26 mouse cellular contexts compared by ENCODE assay signal in genomic region chr17:24757394-24757793, GRCm38 (mm10). TPM values are rescaled to one million over a fixed set of nuclear protein-coding genes. Genes with fewer than 3 reads are reported as not detected.
A peak's percentile ranks its signal among the peaks of the same experiment; 100 is the strongest.
DNase-seq lines count a peak whose midpoint lies in the region; ATAC-seq and TF ChIP-seq lines count a peak whose summit lies in the region.
"Had no signal": no experiment of that assay in that cellular context is flagged by ENCODE, and none has a peak within 500 bp of the region (broad histone marks: within the 10 kb centered on the region; RNA-seq: fewer than 3 reads in every experiment).

No protein-coding gene starts in this region.

- H3K9ac ChIP-seq in kidney, embryonic 14.5 days (ENCODE audit: low read depth, low read length): no peak overlapping the region
- H3K9ac ChIP-seq in kidney, embryonic 16.5 days (replicated peaks; ENCODE audit: low read length): no peak overlapping the region
- H3K9ac ChIP-seq: embryonic facial prominence, embryonic 13.5 days; embryonic facial prominence, embryonic 15.5 days; forebrain, embryonic 12.5 days had no signal

- H3K4me1 ChIP-seq in kidney, embryonic 14.5 days (ENCODE audit: control insufficient read depth, insufficient read depth, low read length): peaks cover 20% of the 10 kb centered on the region
- H3K4me1 ChIP-seq in kidney, embryonic 16.5 days (ENCODE audit: insufficient read depth, low read length): peaks cover 37% of the 10 kb centered on the region
- peaks cover 66% of the 10 kb centered on the region for H3K4me1 ChIP-seq in E14TG2a.4 (replicated peaks; ENCODE audit: low read depth, low read length)

- H3K36me3 ChIP-seq in kidney, embryonic 14.5 days (ENCODE audit: control insufficient read depth, insufficient read depth, low read length): no peaks in the 10 kb centered on the region
- H3K36me3 ChIP-seq in kidney, embryonic 16.5 days (ENCODE audit: insufficient read depth, low read length): no peaks in the 10 kb centered on the region
- H3K36me3 ChIP-seq in E14TG2a.4 (ENCODE audit: insufficient read depth, low read length): no peaks in the 10 kb centered on the region
- H3K36me3 ChIP-seq: embryonic facial prominence, embryonic 13.5 days; embryonic facial prominence, embryonic 15.5 days; forebrain, embryonic 10.5 days; forebrain, embryonic 12.5 days had no signal

- no peak overlapping the region for H3K4me2 ChIP-seq in kidney, embryonic 14.5 days (replicated peaks; ENCODE audit: low read depth, low read length)
- no peak overlapping the region for H3K4me2 ChIP-seq in kidney, embryonic 16.5 days (replicated peaks; ENCODE audit: low read depth, low read length)
- H3K4me2 ChIP-seq: embryonic facial prominence, embryonic 13.5 days; embryonic facial prominence, embryonic 15.5 days; forebrain, embryonic 12.5 days had no signal

- H3K4me3 ChIP-seq in kidney, embryonic 14.5 days (ENCODE audit: low read length): no peak overlapping the region
- H3K4me3 ChIP-seq in kidney, embryonic 16.5 days (ENCODE audit: low read length): no peak overlapping the region
- H3K4me3 ChIP-seq in E14TG2a.4 (replicated peaks; ENCODE audit: low read length): peak overlapping the region; percentile 63
- H3K4me3 ChIP-seq: embryonic facial prominence, embryonic 13.5 days; embryonic facial prominence, embryonic 15.5 days; erythroblast, embryonic 14.5 days; forebrain, embryonic 10.5 days; forebrain, embryonic 12.5 days had no signal

- WGBS in kidney, embryonic 14.5 days: 67% methylated on average over 1 of the region's 1 CpGs
- 78% methylated on average over 1 of the region's 1 CpGs for WGBS in kidney, embryonic 16.5 days

- TF ChIP-seq CTCF in E14TG2a.4 (conservative IDR thresholded peaks at IDR 0.05; ENCODE audit: low read length): no peak

- ATAC-seq in kidney, embryonic 14.5 days (ENCODE audit: low FRiP score, low TSS enrichment): peak; percentile 65
- 0 out of 2 replicates have a peak, but pooled peaks have one; percentile 32 for ATAC-seq in kidney, embryonic 16.5 days (ENCODE audit: low FRiP score, low TSS enrichment)
- ATAC-seq: CD4-positive, CD25-positive, alpha-beta regulatory T cell, adult 4 months; forebrain, embryonic 14.5 days; forebrain, embryonic 16.5 days had no signal

- H3K27ac ChIP-seq in kidney, embryonic 14.5 days (ENCODE audit: low read depth, low read length): no peak overlapping the region
- no peak overlapping the region for H3K27ac ChIP-seq in kidney, embryonic 16.5 days (ENCODE audit: low read length)
- H3K27ac ChIP-seq: embryonic facial prominence, embryonic 13.5 days; embryonic facial prominence, embryonic 15.5 days; forebrain, embryonic 10.5 days; forebrain, embryonic 12.5 days had no signal

- H3K9me3 ChIP-seq in kidney, embryonic 14.5 days (ENCODE audit: control insufficient read depth, low read length): no peaks in the 10 kb centered on the region
- no peaks in the 10 kb centered on the region for H3K9me3 ChIP-seq in kidney, embryonic 16.5 days (ENCODE audit: low read length)
- H3K9me3 ChIP-seq in E14TG2a.4 (ENCODE audit: low read length): no peaks in the 10 kb centered on the region
- H3K9me3 ChIP-seq: embryonic facial prominence, embryonic 13.5 days; embryonic facial prominence, embryonic 15.5 days; forebrain, embryonic 10.5 days; forebrain, embryonic 12.5 days had no signal

- H3K27me3 ChIP-seq in kidney, embryonic 14.5 days (ENCODE audit: control insufficient read depth, insufficient read depth, low read length): peaks cover 16% of the 10 kb centered on the region
- peaks cover 27% of the 10 kb centered on the region for H3K27me3 ChIP-seq in kidney, embryonic 16.5 days (ENCODE audit: insufficient read depth, low read length)
- peaks cover 39% of the 10 kb centered on the region for H3K27me3 ChIP-seq in E14TG2a.4 (ENCODE audit: insufficient read depth, low read length)

- no peak for DNase-seq in kidney, postnatal 10 days
- DNase-seq in kidney, adult 11 months: no peak
- no peak for DNase-seq in thymus, postnatal 0 days (ENCODE audit: low spot score)
- DNase-seq: adrenal gland, adult 2 months; adrenal gland, postnatal 10 days; adrenal gland, postnatal 25 days; B cell, adult 2 months; cerebellum, adult 11 months; cerebellum, adult 18-20 months; cerebellum, adult 8-10 months; cerebellum, adult 9-11 months; cerebellum, postnatal 14 days; cerebellum, postnatal 36 days; embryo, embryonic 11 days had no signal

RNA-seq across cellular contexts. Expression of gene Hs3st6, which starts 4.6 kb away (rescaled TPM):
- polyA plus RNA-seq in kidney, embryonic 14.5 days (2014; fragmentation: Nextera tagmentation; extraction: Ambion mirVana): 32.7 and 35.9 TPM in 2 replicates
- 23.0 and 27.6 TPM in 2 replicates for polyA plus RNA-seq in kidney, embryonic 16.5 days (2015; fragmentation: Nextera tagmentation; extraction: Ambion mirVana)
- 0.25 and 0.40 TPM in 2 replicates for polyA plus RNA-seq in thymus, postnatal 0 days (2015; fragmentation: Nextera tagmentation; extraction: Ambion mirVana)
- polyA plus RNA-seq: CD4-positive, CD25-positive, alpha-beta regulatory T cell, adult 4 months; erythroblast, embryonic 14.5 days; forebrain, embryonic 16.5 days had no signal

RNA-seq across cellular contexts. Expression of gene Msrb1, which starts 21.0 kb away (rescaled TPM):
- 35.2 and 39.0 TPM in 2 replicates for polyA plus RNA-seq in kidney, embryonic 14.5 days (2014; fragmentation: Nextera tagmentation; extraction: Ambion mirVana)
- 33.3 and 33.8 TPM in 2 replicates for polyA plus RNA-seq in kidney, embryonic 16.5 days (2015; fragmentation: Nextera tagmentation; extraction: Ambion mirVana)
- polyA plus RNA-seq in thymus, postnatal 0 days (2015; fragmentation: Nextera tagmentation; extraction: Ambion mirVana): 48.7 and 53.4 TPM in 2 replicates

RNA-seq across cellular contexts. Expression of gene Rpl3l, which starts 29.8 kb away (rescaled TPM):
- polyA plus RNA-seq in kidney, embryonic 14.5 days (2014; fragmentation: Nextera tagmentation; extraction: Ambion mirVana): not detected in 2 replicates
- 0.15 TPM in 1 of 2 replicates, not detected in the other for polyA plus RNA-seq in kidney, embryonic 16.5 days (2015; fragmentation: Nextera tagmentation; extraction: Ambion mirVana)
- polyA plus RNA-seq in thymus, postnatal 0 days (2015; fragmentation: Nextera tagmentation; extraction: Ambion mirVana): 0.82 and 1.6 TPM in 2 replicates
- polyA plus RNA-seq: adrenal gland, adult 2 months; CD4-positive, CD25-positive, alpha-beta regulatory T cell, adult 4 months; embryonic facial prominence, embryonic 11.5 days; embryonic facial prominence, embryonic 13.5 days; embryonic facial prominence, embryonic 15.5 days; erythroblast, embryonic 14.5 days; forebrain, embryonic 10.5 days; forebrain, embryonic 12.5 days; forebrain, embryonic 14.5 days; forebrain, embryonic 16.5 days had no signal

RNA-seq across cellular contexts. Expression of gene Ndufb10, which starts 33.1 kb away (rescaled TPM):
- 225 and 229 TPM in 2 replicates for polyA plus RNA-seq in kidney, embryonic 14.5 days (2014; fragmentation: Nextera tagmentation; extraction: Ambion mirVana)
- polyA plus RNA-seq in kidney, embryonic 16.5 days (2015; fragmentation: Nextera tagmentation; extraction: Ambion mirVana): 258 and 262 TPM in 2 replicates
- 304 and 335 TPM in 2 replicates for polyA plus RNA-seq in thymus, postnatal 0 days (2015; fragmentation: Nextera tagmentation; extraction: Ambion mirVana)

RNA-seq across cellular contexts. Expression of gene Rps2, which starts 39.5 kb away (rescaled TPM):
- polyA plus RNA-seq in kidney, embryonic 14.5 days (2014; fragmentation: Nextera tagmentation; extraction: Ambion mirVana): 1,741 and 1,827 TPM in 2 replicates
- polyA plus RNA-seq in kidney, embryonic 16.5 days (2015; fragmentation: Nextera tagmentation; extraction: Ambion mirVana): 1,489 and 1,547 TPM in 2 replicates
- polyA plus RNA-seq in thymus, postnatal 0 days (2015; fragmentation: Nextera tagmentation; extraction: Ambion mirVana): 1,372 and 1,374 TPM in 2 replicates

Comparison
In these comparisons a context has a peak if more than half of its experiments do, and no peak if none do; other contexts are left out.
1. RNA of gene Hs3st6, which starts 4.6 kb away (polyA plus RNA-seq): 32.7 to 35.9 TPM in kidney, embryonic 14.5 days and 23.0 to 27.6 TPM in kidney, embryonic 16.5 days; 0.25 to 0.40 TPM in thymus, postnatal 0 days; every median in the first group is over 10 times any median in the second.